Comparison of ENCODE assay signal across 13 mouse cellular contexts in genomic region chr8:50164773-50165454, GRCm38 (mm10).
A peak's percentile ranks its signal among the peaks of the same experiment; 100 is the strongest.
DNase-seq lines count a peak whose midpoint lies in the region; ATAC-seq and TF ChIP-seq lines count a peak whose summit lies in the region.
"Had no signal": no experiment of that assay in that cellular context is flagged by ENCODE, and none has a peak within 500 bp of the region (broad histone marks: within the 10 kb centered on the region; RNA-seq: fewer than 3 reads in every experiment).

No protein-coding gene starts in this region.

- H3K27ac ChIP-seq in forebrain, postnatal 0 days (ENCODE audit: low read depth, low read length) = no peak overlapping the region
- H3K27ac ChIP-seq in forebrain, embryonic 12.5 days = no peak overlapping the region
- no peak overlapping the region for H3K27ac ChIP-seq in midbrain, embryonic 12.5 days (replicated peaks)
- H3K27ac ChIP-seq in midbrain, embryonic 10.5 days (replicated peaks) = no peak overlapping the region
- H3K27ac ChIP-seq in stomach, postnatal 0 days (replicated peaks) = no peak overlapping the region
- H3K27ac ChIP-seq: forebrain, embryonic 10.5 days had no signal

- DNase-seq in forebrain, postnatal 0 days = no peak
- DNase-seq in midbrain, embryonic 10.5 days (ENCODE audit: low spot score) = no peak
- DNase-seq in embryo, embryonic 11 days = peak; percentile 28
- DNase-seq in stomach, postnatal 0 days (ENCODE audit: low spot score) = no peak
- DNase-seq in thymus, postnatal 25 days = no peak
- DNase-seq: adrenal gland, postnatal 36 days; heart, postnatal 14 days; kidney, adult 2 months; lung, adult 2 months had no signal

- no peaks in the 10 kb centered on the region for H3K4me1 ChIP-seq in forebrain, postnatal 0 days (ENCODE audit: insufficient read depth)
- H3K4me1 ChIP-seq in forebrain, embryonic 12.5 days = no peaks in the 10 kb centered on the region
- H3K4me1 ChIP-seq in midbrain, embryonic 12.5 days = no peaks in the 10 kb centered on the region
- no peaks in the 10 kb centered on the region for H3K4me1 ChIP-seq in midbrain, embryonic 10.5 days
- H3K4me1 ChIP-seq in stomach, postnatal 0 days (replicated peaks; ENCODE audit: control insufficient read depth, insufficient read depth) = no peaks in the 10 kb centered on the region
- H3K4me1 ChIP-seq: forebrain, embryonic 10.5 days; megakaryocyte, embryonic 14.5 days had no signal

- H3K9ac ChIP-seq in forebrain, postnatal 0 days = no peak overlapping the region
- no peak overlapping the region for H3K9ac ChIP-seq in forebrain, embryonic 12.5 days
- no peak overlapping the region for H3K9ac ChIP-seq in midbrain, embryonic 12.5 days (replicated peaks)
- H3K9ac ChIP-seq in stomach, postnatal 0 days (ENCODE audit: low read length) = no peak overlapping the region

- no peak overlapping the region for H3K4me3 ChIP-seq in forebrain, postnatal 0 days (ENCODE audit: low read depth, low read length)
- no peak overlapping the region for H3K4me3 ChIP-seq in forebrain, embryonic 12.5 days (replicated peaks)
- H3K4me3 ChIP-seq in midbrain, embryonic 12.5 days = no peak overlapping the region
- H3K4me3 ChIP-seq in midbrain, embryonic 10.5 days = no peak overlapping the region
- no peak overlapping the region for H3K4me3 ChIP-seq in stomach, postnatal 0 days (ENCODE audit: low read depth, low read length)
- H3K4me3 ChIP-seq: forebrain, embryonic 10.5 days; megakaryocyte, embryonic 14.5 days had no signal

- H3K27me3 ChIP-seq in forebrain, postnatal 0 days (ENCODE audit: insufficient read depth, low read length) = no peaks in the 10 kb centered on the region
- H3K27me3 ChIP-seq in forebrain, embryonic 12.5 days = no peaks in the 10 kb centered on the region
- no peaks in the 10 kb centered on the region for H3K27me3 ChIP-seq in midbrain, embryonic 12.5 days
- H3K27me3 ChIP-seq in midbrain, embryonic 10.5 days (ENCODE audit: low read depth, poor library complexity, severe bottlenecking) = no peaks in the 10 kb centered on the region
- no peaks in the 10 kb centered on the region for H3K27me3 ChIP-seq in stomach, postnatal 0 days (ENCODE audit: control insufficient read depth, insufficient read depth, low read length)
- H3K27me3 ChIP-seq: megakaryocyte, embryonic 14.5 days had no signal

- no peaks in the 10 kb centered on the region for H3K9me3 ChIP-seq in forebrain, postnatal 0 days (ENCODE audit: low read length)
- no peaks in the 10 kb centered on the region for H3K9me3 ChIP-seq in forebrain, embryonic 12.5 days
- H3K9me3 ChIP-seq in midbrain, embryonic 12.5 days = no peaks in the 10 kb centered on the region
- H3K9me3 ChIP-seq in midbrain, embryonic 10.5 days (replicated peaks) = no peaks in the 10 kb centered on the region
- H3K9me3 ChIP-seq in stomach, postnatal 0 days (ENCODE audit: control insufficient read depth, low read length) = no peaks in the 10 kb centered on the region
- H3K9me3 ChIP-seq: forebrain, embryonic 10.5 days; megakaryocyte, embryonic 14.5 days had no signal

- peak; percentile 51; the same call in 1 of the 2 replicates for ATAC-seq in forebrain, postnatal 0 days
- no peak for ATAC-seq in forebrain, embryonic 12.5 days (ENCODE audit: low FRiP score)
- ATAC-seq in midbrain, embryonic 12.5 days (ENCODE audit: low FRiP score, low read depth) = peak; percentile 66; the same call in 1 of the 2 replicates
- no peak for ATAC-seq in stomach, postnatal 0 days (ENCODE audit: low FRiP score, low TSS enrichment)

- no peak for TF ChIP-seq EP300 in stomach, postnatal 0 days (optimal IDR thresholded peaks at IDR 0.05)

- H3K4me2 ChIP-seq in forebrain, postnatal 0 days (ENCODE audit: low read depth) = no peak overlapping the region
- no peak overlapping the region for H3K4me2 ChIP-seq in forebrain, embryonic 12.5 days
- H3K4me2 ChIP-seq in midbrain, embryonic 12.5 days (replicated peaks) = no peak overlapping the region
- no peak overlapping the region for H3K4me2 ChIP-seq in stomach, postnatal 0 days (replicated peaks; ENCODE audit: low read depth)

- WGBS in forebrain, postnatal 0 days = 51% methylated on average over 2 of the region's 2 CpGs
- 79% methylated on average over 2 of the region's 2 CpGs for WGBS in forebrain, embryonic 12.5 days
- 70% methylated on average over 2 of the region's 2 CpGs for WGBS in midbrain, embryonic 12.5 days
- WGBS in midbrain, embryonic 10.5 days = 78% methylated on average over 2 of the region's 2 CpGs
- 68% methylated on average over 2 of the region's 2 CpGs for whole genome bisulfite sequencing in stomach, postnatal 0 days

- 0 out of 2 replicates have a peak, but pooled peaks have one; percentile 19 for TF ChIP-seq CTCF in forebrain, postnatal 0 days (IDR thresholded peaks at IDR 0.05; ENCODE audit: low read depth)
- TF ChIP-seq CTCF in stomach, postnatal 0 days (IDR thresholded peaks at IDR 0.05; ENCODE audit: low read depth) = peak; percentile 33

- H3K36me3 ChIP-seq in forebrain, postnatal 0 days (ENCODE audit: insufficient read depth) = no peaks in the 10 kb centered on the region
- no peaks in the 10 kb centered on the region for H3K36me3 ChIP-seq in forebrain, embryonic 12.5 days (replicated peaks)
- H3K36me3 ChIP-seq in midbrain, embryonic 12.5 days = no peaks in the 10 kb centered on the region
- no peaks in the 10 kb centered on the region for H3K36me3 ChIP-seq in midbrain, embryonic 10.5 days
- H3K36me3 ChIP-seq in stomach, postnatal 0 days (ENCODE audit: control insufficient read depth, insufficient read depth, low read length) = no peaks in the 10 kb centered on the region
- H3K36me3 ChIP-seq: forebrain, embryonic 10.5 days had no signal

Comparison
In these comparisons a context has a peak if more than half of its experiments do, and no peak if none do; other contexts are left out.
1. ATAC-seq: peak in forebrain, postnatal 0 days (single experiment) and midbrain, embryonic 12.5 days (single experiment); none in forebrain, embryonic 12.5 days (single experiment) and stomach, postnatal 0 days (single experiment).